Mouse (Mus musculus): ENCODE data around the gene Ddx20. TPM values are rescaled to one million over a fixed set of nuclear protein-coding genes. Genes with fewer than 3 reads are reported as not detected.
A peak's percentile ranks its signal among the peaks of the same experiment; 100 is the strongest.

The Ddx20 gene
- polyA plus RNA-seq (2014; fragmentation: Nextera tagmentation; extraction: Ambion mirVana): 34.6 and 34.9 TPM in 2 replicates

GRCm38 (mm10) chr3:105687324-105688060 lies at the start of gene Ddx20:
Ddx20 (minus strand) TSS chr3:105687574.
- Histone ChIP-seq H3K9me3 (ENCODE audit: control insufficient read depth, low read depth, low read length) (no peaks in the 10 kb centered on the region), H3K4me3 (ENCODE audit: low read depth, low read length) (peak within 1 kb of the TSS; percentile 66), H3K36me3 (ENCODE audit: control insufficient read depth, insufficient read depth, low read length) (peaks cover 10% of the 10 kb centered on the region), H3K27me3 (ENCODE audit: control insufficient read depth, insufficient read depth, low read length) (no peaks in the 10 kb centered on the region), H3K4me2 (replicated peaks; ENCODE audit: low read depth, low read length) (peak within 1 kb of the TSS; percentile 60), H3K9ac (replicated peaks; ENCODE audit: low read depth, low read length) (peak within 1 kb of the TSS; percentile 83), H3K4me1 (ENCODE audit: control insufficient read depth, insufficient read depth, low read length) (peaks cover 4% of the 10 kb centered on the region; the same call in 1 of the 2 replicates), H3K27ac (ENCODE audit: low read length) (peak within 1 kb of the TSS; percentile 44; the same call in 1 of the 2 replicates)
- under 1% methylated on average over 67 of the region's 72 CpGs for WGBS
- peak; percentile 96 for ATAC-seq (ENCODE audit: insufficient number of reproducible peaks, insufficient read depth, low FRiP score, low read depth)

- no peaks in the 10 kb centered on the region for H3K9me3 ChIP-seq (ENCODE audit: control insufficient read depth, low read depth, low read length)
Measured at GRCm38 (mm10) chr3:105737070-105737469, 49.7 kb upstream of the Ddx20 start.

GRCm38 (mm10) chr3:105736148-105736547 lies 48.8 kb upstream of the Ddx20 start:
- no peak for ATAC-seq (ENCODE audit: insufficient number of reproducible peaks, insufficient read depth, low FRiP score, low read depth)
- H3K4me3 ChIP-seq (ENCODE audit: low read depth, low read length): no peak overlapping the region
- WGBS: 86% methylated on average over 1 of the region's 1 CpGs
- H3K27ac ChIP-seq (ENCODE audit: low read length): no peak overlapping the region
- H3K4me1 ChIP-seq (ENCODE audit: control insufficient read depth, insufficient read depth, low read length): no peaks in the 10 kb centered on the region
- no peak overlapping the region for H3K4me2 ChIP-seq (replicated peaks; ENCODE audit: low read depth, low read length)
- no peak overlapping the region for H3K9ac ChIP-seq (replicated peaks; ENCODE audit: low read depth, low read length)
- no peaks in the 10 kb centered on the region for H3K9me3 ChIP-seq (ENCODE audit: control insufficient read depth, low read depth, low read length)
- H3K36me3 ChIP-seq (ENCODE audit: control insufficient read depth, insufficient read depth, low read length): peaks cover 20% of the 10 kb centered on the region
- no peaks in the 10 kb centered on the region for H3K27me3 ChIP-seq (ENCODE audit: control insufficient read depth, insufficient read depth, low read length)

More at GRCm38 (mm10) chr3:105737070-105737469, 49.7 kb upstream of the Ddx20 start:
- no peak overlapping the region for H3K27ac ChIP-seq (ENCODE audit: low read length)
- H3K4me3 ChIP-seq (ENCODE audit: low read depth, low read length): no peak overlapping the region
- H3K9ac ChIP-seq (replicated peaks; ENCODE audit: low read depth, low read length): no peak overlapping the region
- peaks cover 19% of the 10 kb centered on the region for H3K36me3 ChIP-seq (ENCODE audit: control insufficient read depth, insufficient read depth, low read length)
- no peaks in the 10 kb centered on the region for H3K27me3 ChIP-seq (ENCODE audit: control insufficient read depth, insufficient read depth, low read length)
- no peak for ATAC-seq (ENCODE audit: insufficient number of reproducible peaks, insufficient read depth, low FRiP score, low read depth)
- H3K4me2 ChIP-seq (replicated peaks; ENCODE audit: low read depth, low read length): no peak overlapping the region
- H3K4me1 ChIP-seq (ENCODE audit: control insufficient read depth, insufficient read depth, low read length): no peaks in the 10 kb centered on the region
- 96% methylated on average over 7 of the region's 7 CpGs for WGBS

GRCm38 (mm10) chr3:105735285-105735684 lies 47.9 kb upstream of the Ddx20 start:
- Histone ChIP-seq H3K36me3 (ENCODE audit: control insufficient read depth, insufficient read depth, low read length) (peaks cover 25% of the 10 kb centered on the region), H3K9me3 (ENCODE audit: control insufficient read depth, low read depth, low read length) (no peaks in the 10 kb centered on the region), H3K4me2 (replicated peaks; ENCODE audit: low read depth, low read length) (no peak overlapping the region), H3K27ac (ENCODE audit: low read length) (no peak overlapping the region), H3K4me3 (ENCODE audit: low read depth, low read length) (no peak overlapping the region), H3K27me3 (ENCODE audit: control insufficient read depth, insufficient read depth, low read length) (no peaks in the 10 kb centered on the region), H3K4me1 (ENCODE audit: control insufficient read depth, insufficient read depth, low read length) (no peaks in the 10 kb centered on the region), H3K9ac (replicated peaks; ENCODE audit: low read depth, low read length) (no peak overlapping the region)
- no peak for ATAC-seq (ENCODE audit: insufficient number of reproducible peaks, insufficient read depth, low FRiP score, low read depth)

GRCm38 (mm10) chr3:105733538-105733937 lies 46.2 kb upstream of the Ddx20 start:
- Histone ChIP-seq H3K9me3 (ENCODE audit: control insufficient read depth, low read depth, low read length) (no peaks in the 10 kb centered on the region), H3K4me2 (replicated peaks; ENCODE audit: low read depth, low read length) (no peak overlapping the region), H3K36me3 (ENCODE audit: control insufficient read depth, insufficient read depth, low read length) (peaks cover 25% of the 10 kb centered on the region), H3K4me3 (ENCODE audit: low read depth, low read length) (no peak overlapping the region), H3K27me3 (ENCODE audit: control insufficient read depth, insufficient read depth, low read length) (no peaks in the 10 kb centered on the region), H3K9ac (replicated peaks; ENCODE audit: low read depth, low read length) (no peak overlapping the region), H3K27ac (ENCODE audit: low read length) (no peak overlapping the region), H3K4me1 (ENCODE audit: control insufficient read depth, insufficient read depth, low read length) (no peaks in the 10 kb centered on the region)
- ATAC-seq (ENCODE audit: insufficient number of reproducible peaks, insufficient read depth, low FRiP score, low read depth): no peak
- WGBS: 88% methylated on average over 4 of the region's 4 CpGs

- Histone ChIP-seq H3K4me2 (replicated peaks; ENCODE audit: low read depth, low read length) (no peak overlapping the region), H3K4me3 (ENCODE audit: low read depth, low read length) (no peak overlapping the region), H3K36me3 (ENCODE audit: control insufficient read depth, insufficient read depth, low read length) (peaks cover 20% of the 10 kb centered on the region), H3K9me3 (ENCODE audit: control insufficient read depth, low read depth, low read length) (no peaks in the 10 kb centered on the region), H3K27ac (ENCODE audit: low read length) (no peak overlapping the region), H3K4me1 (ENCODE audit: control insufficient read depth, insufficient read depth, low read length) (no peaks in the 10 kb centered on the region), H3K27me3 (ENCODE audit: control insufficient read depth, insufficient read depth, low read length) (no peaks in the 10 kb centered on the region), H3K9ac (replicated peaks; ENCODE audit: low read depth, low read length) (no peak overlapping the region)
- 88% methylated on average over 4 of the region's 4 CpGs for WGBS
- no peak for ATAC-seq (ENCODE audit: insufficient number of reproducible peaks, insufficient read depth, low FRiP score, low read depth)
Measured at GRCm38 (mm10) chr3:105732360-105732759, 45.0 kb upstream of the Ddx20 start.

GRCm38 (mm10) chr3:105726037-105726436 lies 38.7 kb upstream of the Ddx20 start:
- Histone ChIP-seq H3K4me1 (ENCODE audit: control insufficient read depth, insufficient read depth, low read length) (no peaks in the 10 kb centered on the region), H3K4me3 (ENCODE audit: low read depth, low read length) (no peak overlapping the region), H3K27ac (ENCODE audit: low read length) (no peak overlapping the region), H3K27me3 (ENCODE audit: control insufficient read depth, insufficient read depth, low read length) (no peaks in the 10 kb centered on the region), H3K9ac (replicated peaks; ENCODE audit: low read depth, low read length) (no peak overlapping the region), H3K9me3 (ENCODE audit: control insufficient read depth, low read depth, low read length) (no peaks in the 10 kb centered on the region), H3K36me3 (ENCODE audit: control insufficient read depth, insufficient read depth, low read length) (peaks cover 10% of the 10 kb centered on the region; the same call in 1 of the 2 replicates), H3K4me2 (replicated peaks; ENCODE audit: low read depth, low read length) (no peak overlapping the region)
- 7% methylated on average over 1 of the region's 1 CpGs for WGBS
- no peak for ATAC-seq (ENCODE audit: insufficient number of reproducible peaks, insufficient read depth, low FRiP score, low read depth)

GRCm38 (mm10) chr3:105722510-105722909 lies 35.1 kb upstream of the Ddx20 start:
- Histone ChIP-seq H3K4me3 (ENCODE audit: low read depth, low read length) (no peak overlapping the region), H3K4me1 (ENCODE audit: control insufficient read depth, insufficient read depth, low read length) (no peaks in the 10 kb centered on the region), H3K27me3 (ENCODE audit: control insufficient read depth, insufficient read depth, low read length) (no peaks in the 10 kb centered on the region), H3K27ac (ENCODE audit: low read length) (no peak overlapping the region), H3K9me3 (ENCODE audit: control insufficient read depth, low read depth, low read length) (no peaks in the 10 kb centered on the region), H3K36me3 (ENCODE audit: control insufficient read depth, insufficient read depth, low read length) (0 out of 2 replicates have a peak, but pooled peaks cover 4% of the 10 kb centered on the region), H3K9ac (replicated peaks; ENCODE audit: low read depth, low read length) (no peak overlapping the region), H3K4me2 (replicated peaks; ENCODE audit: low read depth, low read length) (no peak overlapping the region)
- no peak for ATAC-seq (ENCODE audit: insufficient number of reproducible peaks, insufficient read depth, low FRiP score, low read depth)
- 80% methylated on average over 3 of the region's 3 CpGs for WGBS
